Mouse (Mus musculus) frontal cortex, postnatal 36 days (tissue): ENCODE measurements around the gene Serpina6.

Experiments
- DNase-seq, 2 experiments: peaks; one replicate each; pipeline ENCODE4 v3.0.0; 2022; ENCODE audit warnings: low spot score in 2 of 2

Gene Serpina6

DNA sequence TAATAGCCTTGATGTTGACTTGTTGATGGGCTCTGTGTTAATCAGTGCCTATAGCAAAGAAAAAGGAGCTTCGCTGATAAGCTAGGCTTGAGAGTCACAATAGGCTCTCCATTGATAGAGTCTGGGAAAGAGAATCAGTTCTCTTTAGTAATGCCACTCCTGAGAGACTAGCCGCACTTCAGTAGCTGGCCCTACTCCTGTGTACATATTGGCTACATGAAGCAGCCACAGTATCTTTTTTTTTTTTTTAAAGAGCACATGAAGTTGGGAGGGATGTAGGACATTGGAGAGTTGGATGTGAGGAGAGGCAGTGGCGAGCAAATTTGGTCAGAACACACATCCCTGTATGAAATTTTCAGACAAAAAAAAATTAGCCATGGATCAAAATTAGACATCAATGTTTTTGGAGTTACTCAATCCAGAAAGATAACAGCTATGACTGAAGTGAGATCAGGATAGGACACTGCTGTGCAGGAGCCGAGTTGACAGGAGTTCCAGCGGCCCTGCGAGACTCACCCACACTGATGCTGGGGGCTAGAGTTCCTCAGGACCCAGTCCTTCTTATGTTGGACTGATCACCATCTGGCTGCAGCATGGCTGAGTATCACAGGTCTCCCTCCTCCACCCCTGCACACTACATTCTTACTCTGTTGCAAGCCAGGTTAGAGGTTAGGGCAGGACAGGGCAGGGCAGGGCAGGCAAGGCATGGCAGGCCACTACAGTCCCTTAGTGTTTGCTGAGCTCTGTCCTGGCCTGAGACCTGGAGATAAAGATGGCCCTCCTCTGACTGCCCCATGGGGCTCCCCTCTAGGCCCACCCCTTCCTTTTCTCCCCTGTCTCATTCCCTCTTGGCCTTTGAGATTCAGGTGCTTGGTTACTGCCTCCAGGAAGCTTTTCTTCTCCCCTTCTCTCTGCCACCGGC is 1.6 kb downstream of the Serpina6 start:
- no peak for DNase-seq

DNA sequence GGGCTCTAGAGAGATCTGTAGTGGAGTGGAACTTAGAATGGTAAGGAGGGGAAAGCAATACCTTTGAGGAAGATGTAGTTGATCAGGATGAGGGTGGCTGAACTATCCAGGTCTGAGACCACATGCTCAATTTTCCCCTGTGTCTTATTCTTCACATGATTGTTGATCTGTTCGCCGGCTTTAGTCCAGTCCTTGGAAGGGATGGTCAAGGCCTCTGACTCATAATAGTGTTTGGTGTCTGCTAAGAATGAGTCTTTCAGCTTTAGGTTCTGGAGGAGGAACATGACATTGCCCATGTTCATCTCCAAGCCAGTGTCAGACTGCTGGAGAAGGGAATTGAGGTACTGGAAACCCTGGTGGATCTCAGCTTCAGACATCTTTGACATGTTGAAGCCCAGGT is 3.2 kb downstream of the Serpina6 start:
- DNase-seq = no peak

DNA sequence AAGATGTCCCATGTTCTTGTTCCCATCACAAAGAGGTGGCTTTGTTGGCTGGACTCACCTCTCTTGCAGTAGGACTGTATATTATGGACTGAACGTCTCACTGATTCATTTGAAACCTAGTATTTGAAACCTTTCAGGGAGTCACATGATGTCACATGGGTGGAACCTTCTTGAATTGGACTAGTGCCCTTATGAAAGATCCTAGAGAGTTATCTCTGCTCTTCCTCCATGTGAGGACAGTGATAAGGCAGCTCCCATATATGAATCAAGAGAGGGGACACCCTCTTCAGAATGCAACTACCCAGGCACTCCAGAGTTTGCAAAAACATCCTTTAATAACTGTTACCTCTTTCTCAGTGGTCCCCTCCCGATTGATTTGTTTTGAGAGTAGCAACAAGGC is 10.7 kb downstream of the Serpina6 start:
- DNase-seq = no peak

DNA sequence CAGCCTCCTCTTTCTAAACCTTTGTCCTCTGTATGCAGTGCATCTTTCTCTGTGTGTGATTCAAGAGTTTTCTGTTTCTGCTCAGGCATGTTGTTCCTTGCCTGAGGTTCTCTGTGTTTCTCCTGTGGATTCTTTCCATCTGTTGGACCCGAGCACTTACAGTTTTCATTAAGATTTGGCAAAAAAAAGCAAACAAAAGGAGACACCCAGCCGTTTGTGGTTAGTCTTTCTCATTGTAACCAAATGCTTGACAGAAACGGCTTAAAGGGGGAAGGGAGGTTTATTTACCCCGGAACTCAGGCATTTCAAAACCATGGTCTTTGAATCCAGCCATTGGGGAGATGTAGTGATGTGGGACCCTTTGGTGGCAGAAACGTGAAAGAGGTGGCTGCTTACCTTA is 12.4 kb downstream of the Serpina6 start:
- no peak for DNase-seq

DNA sequence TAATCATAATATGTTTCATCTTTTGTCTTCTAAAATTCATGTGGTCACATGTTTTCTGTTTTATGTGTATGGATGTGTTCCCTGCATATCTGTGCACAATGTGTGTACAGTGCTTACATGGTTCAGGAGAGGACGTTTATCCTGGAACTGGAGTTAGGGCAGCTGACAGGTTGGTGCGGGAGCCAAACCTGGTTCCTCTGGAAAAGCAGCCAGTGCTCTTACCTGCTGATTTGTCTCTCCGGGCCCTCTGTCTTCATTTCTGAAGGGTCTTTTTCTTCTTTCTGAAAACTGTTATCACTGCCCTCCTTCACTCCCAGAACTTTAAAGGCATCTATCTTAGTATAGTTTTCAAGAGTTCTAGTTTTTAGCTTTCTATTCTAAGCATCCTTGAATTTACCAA is 13.2 kb downstream of the Serpina6 start:
- DNase-seq = no peak

DNA sequence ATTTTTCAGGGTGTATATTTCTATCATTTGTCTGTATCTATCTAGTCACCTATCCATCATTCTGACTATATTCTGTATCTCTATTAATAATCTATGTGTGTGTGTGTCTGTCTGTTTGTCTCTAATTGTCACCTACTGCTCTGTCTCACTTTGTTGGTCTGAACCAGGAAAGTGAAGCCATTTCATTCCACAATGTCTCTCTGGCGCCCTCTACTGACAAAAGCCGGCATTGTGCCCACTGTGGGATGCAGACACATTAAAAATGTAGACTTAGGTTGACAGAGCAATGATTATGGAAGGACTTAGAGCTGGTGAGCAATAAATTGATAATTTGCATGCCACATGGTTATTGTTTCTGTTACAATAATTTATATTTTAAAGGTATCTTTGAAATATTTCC is 13.7 kb downstream of the Serpina6 start:
- peak; percentile 84 to 89 for DNase-seq

DNA sequence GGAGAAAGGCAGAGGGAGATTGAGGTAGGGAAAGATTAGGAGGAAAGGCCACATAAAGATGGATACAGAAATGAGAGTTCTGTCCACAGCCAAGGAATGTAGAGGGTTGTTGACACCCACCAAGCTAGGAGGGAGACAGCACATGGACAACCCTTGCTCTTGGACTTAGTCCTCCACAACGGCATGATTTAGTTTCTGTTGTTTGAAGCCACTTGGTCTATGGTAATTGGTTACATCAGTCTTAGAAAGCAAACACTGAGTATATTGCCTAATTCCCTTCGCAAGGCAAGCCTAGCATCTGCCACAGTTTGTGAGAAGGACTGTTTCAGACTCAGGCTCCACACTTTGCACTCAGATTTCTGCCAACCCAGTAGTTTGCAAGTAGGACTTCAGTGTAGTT is 21.2 kb downstream of the Serpina6 start:
- no peak for DNase-seq

DNA sequence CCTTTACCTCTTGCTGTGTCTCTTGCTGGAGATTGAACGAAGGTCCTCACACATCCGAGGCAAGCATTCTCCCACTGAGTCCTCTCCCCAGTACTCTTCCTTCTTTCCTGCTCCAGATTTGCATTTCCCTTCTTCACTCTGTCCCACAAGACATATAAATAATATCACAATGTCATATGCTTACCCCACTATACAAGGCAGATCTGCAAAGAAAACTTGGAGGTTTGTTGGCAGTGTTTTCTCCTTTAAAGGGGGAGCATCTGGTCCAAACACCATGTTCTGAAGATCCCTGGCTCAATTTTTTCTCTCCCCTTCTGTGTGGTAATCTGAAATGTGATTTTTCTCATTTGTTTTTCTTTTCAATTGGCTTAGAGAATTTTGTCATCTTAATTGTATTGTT is 22.6 kb downstream of the Serpina6 start:
- DNase-seq = no peak

DNA sequence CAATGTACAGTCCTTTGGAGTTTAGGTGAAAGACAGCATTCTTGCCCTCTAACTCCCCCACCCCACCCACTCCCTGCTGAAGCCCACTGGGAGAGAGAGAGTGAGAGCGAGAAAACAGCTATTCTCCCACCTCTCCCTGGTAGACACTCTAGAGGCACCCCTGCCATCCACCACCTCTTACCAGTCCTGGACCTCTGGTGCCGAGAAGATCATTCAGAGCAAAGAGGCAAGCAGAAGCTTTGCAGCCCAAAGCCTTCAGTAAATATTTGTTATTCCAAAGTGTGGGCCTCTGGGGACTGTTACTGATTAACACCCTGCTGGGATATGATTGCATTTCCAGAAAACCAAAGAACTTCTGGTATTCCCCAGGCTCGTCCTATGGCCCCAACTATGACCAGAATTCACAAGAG is 25.8 kb downstream of the Serpina6 start, which contains the start of gene Serpina10:
Serpina10 (minus strand) TSS at position 242 of the 410 bp plus-strand sequence.
- DNase-seq = no peak

DNA sequence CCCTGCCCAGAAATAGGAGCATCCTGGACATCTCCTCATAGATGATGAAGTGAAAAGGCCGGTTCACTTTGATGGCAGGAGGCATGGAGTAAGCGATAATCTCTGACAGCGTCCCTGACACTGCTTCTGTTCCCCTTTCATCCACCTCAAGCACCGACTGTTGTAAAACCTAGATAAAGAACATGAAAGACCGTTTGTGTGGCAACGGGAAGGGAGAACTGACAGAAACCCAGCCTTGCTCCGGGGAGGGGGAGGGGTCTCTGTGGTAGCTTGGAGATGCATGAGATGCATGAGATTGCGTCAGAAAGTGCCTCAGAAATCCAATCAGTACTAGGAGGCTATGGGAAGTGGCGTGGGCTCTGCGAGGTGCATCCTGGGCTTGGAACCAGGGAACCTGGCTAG is 40.2 kb downstream of the Serpina6 start:
- no peak for DNase-seq

DNA sequence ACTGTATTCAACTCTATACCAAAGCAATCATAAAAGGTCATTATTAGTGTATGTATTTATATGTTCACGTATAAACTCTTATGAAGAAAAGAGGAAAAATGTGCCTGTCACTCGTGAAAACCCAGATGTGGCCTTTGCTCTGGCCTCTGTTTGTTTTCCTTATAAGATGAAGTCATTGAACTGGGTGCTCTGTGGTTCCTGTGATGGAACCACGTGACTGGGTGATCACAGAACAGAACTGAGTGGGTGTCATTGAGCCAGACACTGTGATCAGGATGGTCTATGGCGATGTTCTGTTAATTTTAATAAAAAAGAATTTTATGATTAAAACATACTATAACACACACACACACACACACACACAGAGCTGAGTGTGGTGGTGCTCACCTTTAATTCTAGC is 41.3 kb downstream of the Serpina6 start:
- no peak for DNase-seq

DNA sequence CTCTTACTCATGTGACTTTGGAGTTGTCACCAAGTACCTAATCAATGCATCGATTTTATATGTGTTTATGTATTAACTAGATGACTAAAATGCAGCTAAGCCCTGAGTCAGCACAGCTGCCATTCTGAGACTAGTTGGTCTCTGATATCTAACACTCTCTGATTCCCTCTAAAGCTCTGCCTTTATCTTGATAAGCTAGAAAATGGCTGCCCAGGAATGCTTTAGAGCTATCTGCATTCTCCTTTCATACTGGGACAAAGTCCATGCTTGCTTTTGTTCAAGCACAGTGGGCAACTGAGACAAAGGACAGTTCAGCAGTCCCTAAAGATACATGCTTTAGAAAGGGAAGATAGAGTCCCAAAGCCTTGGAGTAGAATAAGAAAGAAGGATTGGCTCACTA is 41.9 kb downstream of the Serpina6 start:
- DNase-seq = no peak

DNA sequence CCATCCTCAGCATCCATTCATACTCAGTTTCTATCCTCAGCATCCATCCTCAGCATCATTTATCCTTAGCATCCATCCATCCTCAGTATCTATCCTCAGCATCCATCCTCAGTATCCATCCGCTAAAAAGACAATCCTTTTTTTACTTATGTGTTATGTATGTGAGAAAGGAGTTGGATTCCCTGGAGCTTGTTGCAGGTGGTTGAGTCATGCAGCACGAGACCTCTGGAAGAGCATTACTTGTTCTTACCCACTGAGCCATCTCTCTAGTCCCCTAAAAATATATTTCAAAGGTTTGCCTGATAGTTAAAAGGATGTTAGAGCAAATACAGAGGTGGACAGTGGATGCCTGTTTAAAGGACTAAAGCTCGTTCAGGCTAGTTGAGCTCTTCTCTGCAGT is 55.2 kb downstream of the Serpina6 start:
- DNase-seq = no peak

DNA sequence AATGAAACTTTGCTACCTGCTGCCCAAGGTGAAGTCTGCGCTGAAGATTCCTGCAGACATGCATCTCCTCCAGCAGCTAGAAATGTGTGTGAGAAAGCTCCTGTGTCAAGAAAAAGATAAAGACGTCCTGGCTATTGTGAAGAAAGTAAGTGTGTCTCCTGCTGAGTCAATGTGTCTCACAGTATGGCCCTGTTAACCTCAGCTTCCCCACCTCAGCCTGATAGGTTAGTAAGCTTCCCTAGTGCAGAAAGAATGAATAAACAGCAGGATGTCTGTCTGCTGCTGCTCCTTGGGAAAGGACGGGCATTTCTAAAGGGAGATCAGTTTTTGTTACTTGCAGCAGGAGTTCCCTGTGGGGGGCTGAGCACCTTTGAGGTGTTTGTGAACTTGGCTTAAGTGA is 56.6 kb downstream of the Serpina6 start:
- no peak for DNase-seq

DNA sequence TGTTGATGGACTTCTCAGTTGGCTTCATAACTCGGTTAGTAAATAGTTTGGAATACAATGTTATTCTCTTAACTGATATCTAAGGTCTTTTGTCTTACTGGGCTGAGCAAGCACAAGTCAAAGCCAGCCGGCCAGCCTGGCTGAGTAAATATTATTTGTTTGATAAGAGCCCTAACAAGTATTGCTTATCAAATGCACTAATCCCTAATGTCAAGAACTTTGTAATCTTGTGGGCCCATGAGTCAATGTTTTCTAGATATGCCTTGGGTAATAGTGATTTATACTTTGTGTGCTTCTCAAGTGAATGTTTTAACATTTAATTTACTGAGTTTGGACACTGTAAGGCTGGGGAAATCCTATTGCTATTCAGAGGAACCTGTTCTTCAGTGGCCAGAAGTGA is 58.6 kb downstream of the Serpina6 start:
- DNase-seq = no peak
